Mouse (Mus musculus) heart, adult 11 months (tissue): ENCODE data around the gene Olfr1338.
A peak's percentile ranks its signal among the peaks of the same experiment; 100 is the strongest.
"Not testable (repeated sequence)": the region's sequence is repeated elsewhere in the genome, so short reads cannot be mapped to it uniquely, and the experiment has no call there.

ENCODE experiments used
- DNase-seq: peaks from one replicate; pipeline ENCODE4 v3.0.0; 2022

Olfr1338 gene

GRCm38 (mm10) chr4:118758637-118759036 lies at the start of gene Olfr1338:
Gene Olfr1338 (minus strand): TSS chr4:118758737.
- DNase-seq = no peak

GRCm38 (mm10) chr4:118792796-118793195 lies 34.3 kb upstream of the Olfr1338 start:
- DNase-seq = not testable (repeated sequence)

GRCm38 (mm10) chr4:118782486-118782885 lies 23.9 kb upstream of the Olfr1338 start, which contains the start of gene Olfr1337:
Gene Olfr1337 (minus strand): TSS chr4:118782586.
- DNase-seq = no peak

- DNase-seq = no peak
These were observed 16.7 kb downstream of the Olfr1338 start for GRCm38 (mm10) chr4:118741881-118742280.

- DNase-seq = no peak
These were observed 17.4 kb downstream of the Olfr1338 start for GRCm38 (mm10) chr4:118740988-118741698.

- no peak for DNase-seq
These were observed 19.0 kb downstream of the Olfr1338 start for GRCm38 (mm10) chr4:118739574-118739973.

GRCm38 (mm10) chr4:118731875-118732274 lies 26.7 kb downstream of the Olfr1338 start, which contains the start of gene Olfr1339:
Gene Olfr1339 (plus strand): TSS chr4:118732175.
- no peak for DNase-seq

GRCm38 (mm10) chr4:118721742-118722483 lies 36.6 kb downstream of the Olfr1338 start:
- no peak for DNase-seq

- no peak for DNase-seq
These were observed 38.7 kb downstream of the Olfr1338 start, which contains the start of gene Olfr1340 for GRCm38 (mm10) chr4:118719838-118720237. Gene Olfr1340 (plus strand): TSS chr4:118720138.

- DNase-seq = peak; percentile 28
These were observed 46.9 kb downstream of the Olfr1338 start for GRCm38 (mm10) chr4:118711656-118712055.

GRCm38 (mm10) chr4:118708086-118708485 lies 50.5 kb downstream of the Olfr1338 start:
- peak; percentile 63 for DNase-seq

- DNase-seq = no peak
These were observed 55.3 kb downstream of the Olfr1338 start, which contains the start of gene Olfr1341 for GRCm38 (mm10) chr4:118703223-118703622. Gene Olfr1341 (plus strand): TSS chr4:118703523.
